Mouse (Mus musculus) stomach, adult 2 months (tissue): ENCODE results near the gene Cd177. TPM values are rescaled to one million over a fixed set of nuclear protein-coding genes. Genes with fewer than 3 reads are reported as not detected.

Experiments
- polyA plus RNA-seq: library from polyadenylated mRNA; depleted of rRNA; stranded (reverse); fragments of >200 nt; gene quantifications from 2 replicates; pipeline ENCODE4 v1.2.3, GENCODE M21; 2012; rRNA removed

Gene Cd177
- polyA plus RNA-seq: 2.9 and 3.4 TPM in 2 replicates

DNA sequence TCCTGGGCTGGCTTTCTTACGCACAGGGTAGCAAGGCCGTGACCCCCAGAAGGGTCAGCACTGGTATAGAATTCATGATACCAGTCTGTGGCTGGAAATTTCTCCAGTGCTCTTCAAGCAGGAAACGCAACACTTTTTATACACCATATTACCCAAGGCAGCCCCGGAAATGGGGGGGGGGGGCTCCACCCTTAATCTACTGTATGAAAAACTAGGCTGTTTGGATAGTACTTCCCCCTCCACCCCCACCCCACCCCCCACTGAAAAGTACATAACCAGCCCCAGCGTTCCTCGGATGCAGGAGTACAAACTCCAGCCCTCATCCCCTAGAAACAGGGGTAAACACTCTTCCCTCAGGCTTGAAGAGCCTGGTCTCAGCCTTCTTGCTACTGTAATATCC is at the start of gene Cd177:
TSS of gene Cd177 (minus strand) at position 101 of the 400 bp plus-strand sequence.

DNA sequence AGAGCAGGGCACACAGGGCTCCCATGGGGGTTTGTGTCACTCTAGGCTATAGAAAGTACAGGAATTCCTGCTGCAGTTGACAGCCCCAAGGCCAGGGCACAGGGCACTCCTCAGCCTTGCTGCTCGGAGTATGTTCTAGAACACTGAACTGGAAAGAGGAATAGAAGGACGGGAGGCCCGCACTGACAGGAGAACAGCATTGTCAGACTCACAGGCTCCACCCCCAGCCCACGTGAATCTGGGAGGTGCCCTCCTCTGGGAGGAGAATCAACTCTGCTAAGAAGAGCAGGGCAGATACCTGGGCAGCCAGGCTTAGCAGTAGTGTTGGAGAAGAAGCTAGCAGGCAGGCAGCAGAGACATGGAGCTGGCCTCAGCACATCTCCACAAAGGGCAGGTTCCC is 16.8 kb upstream of the Cd177 start, which contains the start of gene Ceacam10:
TSS of gene Ceacam10 (plus strand) at position 289 of the 400 bp plus-strand sequence.

DNA sequence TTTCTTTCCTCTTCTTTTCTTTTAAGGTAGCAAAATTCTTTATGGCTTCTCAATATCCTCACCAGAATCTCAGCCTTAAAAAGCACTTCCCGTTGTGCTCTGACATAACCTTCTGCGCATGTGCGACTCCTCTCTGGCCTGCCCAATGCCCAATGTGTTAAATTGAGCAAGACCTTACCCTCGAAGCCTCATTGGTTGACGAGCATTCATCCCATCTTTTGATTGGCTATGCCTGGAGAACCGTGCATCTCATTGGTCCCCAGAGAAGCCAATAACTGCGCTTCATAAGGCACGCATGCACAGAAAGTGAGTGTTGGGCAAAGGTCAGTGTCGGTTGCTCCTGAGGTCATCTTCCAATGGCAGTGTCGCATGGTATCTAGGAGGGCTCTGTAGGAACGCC is 33.3 kb downstream of the Cd177 start, which contains the start of gene Gm4763:
TSS of gene Gm4763 (minus strand) at position 101 of the 400 bp plus-strand sequence.

DNA sequence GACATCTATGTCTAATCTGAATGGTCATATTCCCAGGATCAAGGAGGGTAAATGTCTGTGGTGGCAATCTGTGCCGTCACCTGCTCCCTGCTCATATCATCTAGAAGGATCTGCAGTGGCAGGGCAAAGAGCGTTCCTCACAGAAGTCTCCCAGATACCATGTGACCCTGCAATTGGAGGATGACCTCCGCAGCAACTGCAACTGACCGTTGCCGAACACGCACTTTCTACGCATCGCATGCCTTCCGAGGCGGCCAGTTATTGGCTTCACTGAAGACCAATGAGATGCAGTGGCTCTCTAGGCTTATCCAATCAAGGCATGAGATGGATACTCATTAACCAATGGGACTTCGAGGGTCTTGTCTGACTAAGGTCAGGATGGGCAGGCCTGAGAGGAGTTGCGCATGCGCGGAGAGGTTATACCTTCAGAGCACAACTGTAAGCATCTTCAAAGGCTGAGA is 51.2 kb downstream of the Cd177 start, which contains the start of gene BC049730:
TSS of gene BC049730 (plus strand) at position 411 of the 461 bp plus-strand sequence.

Other genes starting within 250 kb of the Cd177 start
- gene AC161166.1, start 247.9 kb downstream of the Cd177 start, polyA plus RNA-seq: not detected in 2 replicates
- gene Irgq, start 229.6 kb downstream of the Cd177 start, polyA plus RNA-seq: 8.1 and 9.0 TPM in 2 replicates
- gene Pinlyp, start 214.2 kb downstream of the Cd177 start, polyA plus RNA-seq: 37.2 and 46.2 TPM in 2 replicates
- gene Xrcc1, start 214.0 kb downstream of the Cd177 start, polyA plus RNA-seq: 16.4 and 20.3 TPM in 2 replicates
- gene Ethe1, start 172.8 kb downstream of the Cd177 start, polyA plus RNA-seq: 167 and 181 TPM in 2 replicates
- gene Zfp575, start 172.7 kb downstream of the Cd177 start, polyA plus RNA-seq: 1.9 and 3.4 TPM in 2 replicates
- gene Phldb3, start 149.5 kb downstream of the Cd177 start, polyA plus RNA-seq: 5.6 and 8.8 TPM in 2 replicates
- gene Lypd3, start 123.8 kb downstream of the Cd177 start, polyA plus RNA-seq: 168 and 173 TPM in 2 replicates
- not detected in 2 replicates for gene Tex101, start 83.6 kb downstream of the Cd177 start, polyA plus RNA-seq
- gene BC049730, start 51.1 kb downstream of the Cd177 start, polyA plus RNA-seq: not detected in 2 replicates
- gene Gm4763, start 33.4 kb downstream of the Cd177 start, polyA plus RNA-seq: not detected in 2 replicates
- gene Ceacam10, start 16.9 kb upstream of the Cd177 start, polyA plus RNA-seq: 3.0 and 3.4 TPM in 2 replicates
- 0.25 and 0.78 TPM in 2 replicates for gene Gm9844, start 101.9 kb upstream of the Cd177 start, polyA plus RNA-seq
- not detected in 2 replicates for gene Lypd4, start 109.6 kb upstream of the Cd177 start, polyA plus RNA-seq
- gene Dmrtc2, start 109.7 kb upstream of the Cd177 start, polyA plus RNA-seq: not detected in 2 replicates
- 211 and 227 TPM in 2 replicates for gene Rps19, start 124.1 kb upstream of the Cd177 start, polyA plus RNA-seq
- gene Cd79a, start 137.1 kb upstream of the Cd177 start, polyA plus RNA-seq: 0.43 and 0.72 TPM in 2 replicates
- 90.9 and 91.2 TPM in 2 replicates for gene Arhgef1, start 142.6 kb upstream of the Cd177 start, polyA plus RNA-seq
- gene Gm4881, start 184.2 kb upstream of the Cd177 start, polyA plus RNA-seq: not detected in 2 replicates
- 348 and 466 TPM in 2 replicates for gene Rabac1, start 212.4 kb upstream of the Cd177 start, polyA plus RNA-seq
- 0.75 and 1.8 TPM in 2 replicates for gene Atp1a3, start 245.6 kb upstream of the Cd177 start, polyA plus RNA-seq